Mouse (Mus musculus): ENCODE measurements at regions not wholly inside any gene's neighbourhood (a gene's known extent, or its start where the extent isn't known, plus 50 kb on each side); places are given as distances from the start of the nearest gene placed in this dataset.

- TF ChIP-seq CTCF (IDR thresholded peaks at IDR 0.05; ENCODE audit: low read depth, low read length) = no peak
- no peak for TF ChIP-seq GATA1 (IDR thresholded peaks at IDR 0.05; ENCODE audit: borderline replicate concordance, low read length)
- no peak for TF ChIP-seq POLR2AphosphoS5 (IDR thresholded peaks at IDR 0.05; ENCODE audit: insufficient replicate concordance, low read depth, low read length)
- no peak for TF ChIP-seq TAL1 (conservative IDR thresholded peaks at IDR 0.05; ENCODE audit: low read depth, low read length)
- TF ChIP-seq GATA2 (IDR thresholded peaks at IDR 0.05; ENCODE audit: borderline replicate concordance, low read depth, low read length) = no peak
Observed at GRCm38 (mm10) chr8:91990952-91991351, 189.1 kb upstream of the Irx3 start.
